In the genomic region with DNA sequence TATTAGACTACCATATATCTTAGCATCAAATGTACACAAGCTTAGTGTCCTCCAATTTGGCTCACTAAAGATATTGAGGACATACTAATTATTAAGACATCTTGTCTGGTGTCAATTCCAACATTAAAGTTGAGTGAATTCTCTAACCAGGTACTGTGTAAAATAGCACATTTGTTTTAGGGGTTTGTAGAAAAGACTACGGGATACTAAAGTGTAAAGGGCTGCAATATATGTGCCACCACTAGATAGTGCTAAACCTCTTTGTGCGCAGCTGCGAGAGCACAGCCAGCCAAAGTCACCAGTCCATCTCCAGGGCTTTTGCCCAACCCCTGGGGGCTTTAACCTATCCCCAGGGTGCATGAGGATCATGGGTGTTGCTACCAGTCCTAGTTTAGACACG, we compare ENCODE assay signal across 21 mouse cellular contexts. TPM values are rescaled to one million over a fixed set of nuclear protein-coding genes. Genes with fewer than 3 reads are reported as not detected.
DNase-seq lines count a peak whose midpoint lies in the region; ATAC-seq and TF ChIP-seq lines count a peak whose summit lies in the region.
"Not testable (repeated sequence)": the region's sequence is repeated elsewhere in the genome, so short reads cannot be mapped to it uniquely, and the experiment has no call there.
"Had no signal": no experiment of that assay in that cellular context is flagged by ENCODE, and none has a peak within 500 bp of the region (broad histone marks: within the 10 kb centered on the region; RNA-seq: fewer than 3 reads in every experiment).

No protein-coding gene starts in this region.

- H3K36me3 ChIP-seq in forebrain, postnatal 0 days (ENCODE audit: insufficient read depth); heart, postnatal 0 days (replicated peaks; ENCODE audit: control insufficient read depth, insufficient read depth, low read length); neural tube, embryonic 15.5 days: not testable (repeated sequence)

- not testable (repeated sequence) for H3K9me3 ChIP-seq in forebrain, postnatal 0 days (ENCODE audit: low read length); heart, postnatal 0 days (replicated peaks; ENCODE audit: control insufficient read depth, low read length); neural tube, embryonic 15.5 days (replicated peaks)

- H3K4me2 ChIP-seq in forebrain, postnatal 0 days (ENCODE audit: low read depth); heart, postnatal 0 days (ENCODE audit: low read depth, low read length); neural tube, embryonic 15.5 days: not testable (repeated sequence)

- intact Hi-C loops in left cerebral cortex, adult 2 months (cut with DNase I) = not testable (repeated sequence)

- ATAC-seq in forebrain, postnatal 0 days = peak; percentile 27; the same call in 1 of the 2 replicates
- ATAC-seq in heart, postnatal 0 days (ENCODE audit: insufficient read depth, low read depth) = not testable (repeated sequence)
- peak; percentile 31; the same call in 1 of the 2 replicates for ATAC-seq in neural tube, embryonic 15.5 days (ENCODE audit: low FRiP score)

- not testable (repeated sequence) for H3K4me1 ChIP-seq in forebrain, postnatal 0 days (ENCODE audit: insufficient read depth); heart, postnatal 0 days (ENCODE audit: control insufficient read depth, insufficient read depth); neural tube, embryonic 15.5 days

- peak; percentile 22 for DNase-seq in ES-CJ7 (ENCODE audit: low read depth, low spot score)
- DNase-seq in R1 (ENCODE audit: low read depth, low spot score) = peak; percentile 51
- not testable (repeated sequence) for DNase-seq in forebrain, postnatal 0 days; heart, postnatal 0 days (ENCODE audit: low spot score); left cerebral cortex, adult 2 months (ENCODE audit: extremely low spot score in 1 of 2, low spot score in 2 of 2)
- peak; percentile 33 for DNase-seq in lung, postnatal 36 days

- not testable (repeated sequence) for H3K4me3 ChIP-seq in forebrain, postnatal 0 days (ENCODE audit: low read depth, low read length); heart, postnatal 0 days (ENCODE audit: low read depth, low read length); left cerebral cortex, adult 2 months; neural tube, embryonic 15.5 days (replicated peaks)

- H3K27ac ChIP-seq in forebrain, postnatal 0 days (ENCODE audit: low read depth, low read length); heart, postnatal 0 days (ENCODE audit: low read depth); left cerebral cortex, adult 2 months; neural tube, embryonic 15.5 days (replicated peaks): not testable (repeated sequence)

- TF ChIP-seq EP300 in heart, postnatal 0 days (IDR thresholded peaks at IDR 0.05; ENCODE audit: low read depth) = not testable (repeated sequence)

- H3K27me3 ChIP-seq in forebrain, postnatal 0 days (ENCODE audit: insufficient read depth, low read length); heart, postnatal 0 days (ENCODE audit: control insufficient read depth, insufficient read depth, low read length); neural tube, embryonic 15.5 days (replicated peaks): not testable (repeated sequence)

- H3K9ac ChIP-seq in forebrain, postnatal 0 days; heart, postnatal 0 days (replicated peaks; ENCODE audit: low read depth, low read length); neural tube, embryonic 15.5 days (replicated peaks): not testable (repeated sequence)

- not testable (repeated sequence) for TF ChIP-seq CTCF in forebrain, postnatal 0 days (IDR thresholded peaks at IDR 0.05; ENCODE audit: low read depth)
- TF ChIP-seq CTCF in heart, postnatal 0 days (IDR thresholded peaks at IDR 0.05; ENCODE audit: low read depth) = peak; percentile 21; the same call in 1 of the 2 replicates
- peak; percentile 33 for TF ChIP-seq CTCF in left cerebral cortex, adult 2 months (IDR thresholded peaks at IDR 0.05)

- 69% methylated on average over 3 of the region's 4 CpGs for WGBS in forebrain, postnatal 0 days
- WGBS in heart, postnatal 0 days = 28% methylated on average over 3 of the region's 4 CpGs
- WGBS in neural tube, embryonic 15.5 days = 68% methylated on average over 3 of the region's 4 CpGs

RNA-seq across cellular contexts. Expression of a gene that starts 15.8 kb away (rescaled TPM):
- 0.62 and 1.5 TPM in 2 replicates for total RNA-seq in forebrain, postnatal 0 days (2014; rRNA removed)
- polyA plus RNA-seq in forebrain, postnatal 0 days (2015; fragmentation: Nextera tagmentation; extraction: Ambion mirVana) = 0.65 and 1.2 TPM in 2 replicates
- total RNA-seq in heart, postnatal 0 days (2014; rRNA removed; ENCODE audit: low replicate concordance) = not detected in 2 replicates
- polyA plus RNA-seq in heart, postnatal 0 days (2015; fragmentation: Nextera tagmentation; extraction: Ambion mirVana) = 0.29 TPM in 1 of 2 replicates, not detected in the other
- 1 to 10 TPM in 1 of 2 experiments, under 1 TPM in 1; 0.75 to 1.2 TPM for total RNA-seq in left cerebral cortex, adult 2 months (2021)
- 0.32 and 0.38 TPM in 2 replicates for polyA plus RNA-seq in neural tube, embryonic 15.5 days (2015; fragmentation: Nextera tagmentation; extraction: Ambion mirVana)
- total RNA-seq: ES-E14; gastrocnemius, adult 18-20 months; gastrocnemius, postnatal 25 days; granulocyte monocyte progenitor cell, adult 5-6 weeks; heart, postnatal 10 days; heart, postnatal 4 days had no signal
- polyA plus RNA-seq: inflammation-experienced regulatory T-cells, adult 6 months had no signal

RNA-seq across cellular contexts. Expression of a gene that starts 19.5 kb away (rescaled TPM):
- total RNA-seq in forebrain, postnatal 0 days (2014; rRNA removed) = not detected in 2 replicates
- polyA plus RNA-seq in forebrain, postnatal 0 days (2015; fragmentation: Nextera tagmentation; extraction: Ambion mirVana) = 0.45 TPM in 1 of 2 replicates, not detected in the other
- total RNA-seq in heart, postnatal 0 days (2014; rRNA removed; ENCODE audit: low replicate concordance) = not detected in 2 replicates
- polyA plus RNA-seq in heart, postnatal 0 days (2015; fragmentation: Nextera tagmentation; extraction: Ambion mirVana) = 0.12 TPM in 1 of 2 replicates, not detected in the other
- not detected for total RNA-seq in left cerebral cortex, adult 2 months (2021)
- 0.18 TPM in 1 of 2 replicates, not detected in the other for polyA plus RNA-seq in neural tube, embryonic 15.5 days (2015; fragmentation: Nextera tagmentation; extraction: Ambion mirVana)
- total RNA-seq: ES-E14; gastrocnemius, adult 18-20 months; gastrocnemius, postnatal 25 days; granulocyte monocyte progenitor cell, adult 5-6 weeks; heart, postnatal 10 days; heart, postnatal 4 days had no signal
- polyA plus RNA-seq: C2C12; embryonic facial prominence, embryonic 12.5 days; forebrain, embryonic 11.5 days; heart, embryonic 13.5 days; inflammation-experienced regulatory T-cells, adult 6 months had no signal

RNA-seq across cellular contexts. Expression of a gene that starts 39.6 kb away (rescaled TPM):
- total RNA-seq in forebrain, postnatal 0 days (2014; rRNA removed) = 92.4 and 106 TPM in 2 replicates
- 54.7 and 106 TPM in 2 replicates for polyA plus RNA-seq in forebrain, postnatal 0 days (2015; fragmentation: Nextera tagmentation; extraction: Ambion mirVana)
- 6.6 and 9.4 TPM in 2 replicates for total RNA-seq in heart, postnatal 0 days (2014; rRNA removed; ENCODE audit: low replicate concordance)
- 23.8 and 25.7 TPM in 2 replicates for polyA plus RNA-seq in heart, postnatal 0 days (2015; fragmentation: Nextera tagmentation; extraction: Ambion mirVana)
- total RNA-seq in left cerebral cortex, adult 2 months (2021) = 100 to 1,000 TPM; 106 to 123 TPM
- polyA plus RNA-seq in neural tube, embryonic 15.5 days (2015; fragmentation: Nextera tagmentation; extraction: Ambion mirVana) = 93.2 and 96.7 TPM in 2 replicates

RNA-seq across cellular contexts. Expression of a gene that starts 51.6 kb away (rescaled TPM):
- total RNA-seq in forebrain, postnatal 0 days (2014; rRNA removed) = not detected in 2 replicates
- polyA plus RNA-seq in forebrain, postnatal 0 days (2015; fragmentation: Nextera tagmentation; extraction: Ambion mirVana) = not detected in 2 replicates
- 0.97 and 6.1 TPM in 2 replicates for total RNA-seq in heart, postnatal 0 days (2014; rRNA removed; ENCODE audit: low replicate concordance)
- polyA plus RNA-seq in heart, postnatal 0 days (2015; fragmentation: Nextera tagmentation; extraction: Ambion mirVana) = 0.10 and 0.19 TPM in 2 replicates
- not detected for total RNA-seq in left cerebral cortex, adult 2 months (2021)
- 0.09 TPM in 1 of 2 replicates, not detected in the other for polyA plus RNA-seq in neural tube, embryonic 15.5 days (2015; fragmentation: Nextera tagmentation; extraction: Ambion mirVana)
- total RNA-seq: gastrocnemius, postnatal 25 days; granulocyte monocyte progenitor cell, adult 5-6 weeks; heart, postnatal 10 days had no signal
- polyA plus RNA-seq: C2C12; embryonic facial prominence, embryonic 12.5 days; forebrain, embryonic 11.5 days; forebrain, embryonic 15.5 days; hindbrain, embryonic 12.5 days; hindbrain, embryonic 16.5 days; inflammation-experienced regulatory T-cells, adult 6 months had no signal
